Mouse (Mus musculus) embryonic fibroblast, embryonic 13.5 days (primary cell): ENCODE data around the gene Gm9903.

ENCODE experiments used
- CTCF ChIP-seq: IDR thresholded peaks from 2 replicates; pipeline ENCODE4 v1.5.1; 2011; ENCODE audit warnings: mild to moderate bottlenecking, control low read depth, low read length, moderate library complexity, borderline replicate concordance; ENCODE audit not compliant: insufficient read depth
- POLR2A ChIP-seq: IDR thresholded peaks from 2 replicates; pipeline ENCODE4 v1.6.1; 2011; ENCODE audit warnings: low read depth, mild to moderate bottlenecking, control low read depth, low read length, moderate library complexity

GRCm38 (mm10) chr5:33678244-33678643, 48.5 kb downstream of the Gm9903 start:
- no peak for TF ChIP-seq CTCF
- no peak for TF ChIP-seq POLR2A
